Mouse (Mus musculus) embryonic facial prominence, embryonic 11.5 days (tissue): ENCODE measurements around the gene Lrrc25. TPM values are rescaled to one million over a fixed set of nuclear protein-coding genes. Genes with fewer than 3 reads are reported as not detected.

Experiments
- ATAC-seq: fragments of 200-750 bp; cut with Nextera tagmentation; replicated peaks from 2 replicates; pipeline ENCODE4 v1.8.0; 2017; ENCODE audit warnings: low read depth; ENCODE audit not compliant: insufficient number of reproducible peaks, low FRiP score, low TSS enrichment
- DNase-seq: peaks from one replicate; pipeline ENCODE4 v3.0.0-alpha.2; 2015; ENCODE audit warnings: low spot score
- H3K27ac ChIP-seq: fragments of 300-500 bp; sonication (generic); replicated peaks from 2 replicates; pipeline ENCODE4 v1.5.1; 2014; ENCODE audit warnings: mild to moderate bottlenecking, low read depth, low read length, control low read depth
- H3K27me3 ChIP-seq: fragments of 300-500 bp; sonication (generic); 2 replicates; pipeline ENCODE4 v1.6.1; 2014; ENCODE audit warnings: mild to moderate bottlenecking, low read length, moderate library complexity, mixed read lengths; ENCODE audit not compliant: control insufficient read depth, insufficient read depth
- H3K36me3 ChIP-seq: fragments of 300-500 bp; sonication (generic); replicated peaks from 2 replicates; pipeline ENCODE4 v1.6.1; 2014; ENCODE audit warnings: low read depth, mild to moderate bottlenecking, low read length, moderate library complexity, mixed read lengths; ENCODE audit not compliant: control insufficient read depth, insufficient read depth
- H3K4me1 ChIP-seq: fragments of 300-500 bp; sonication (generic); 2 replicates; pipeline ENCODE4 v1.6.1; 2014; ENCODE audit warnings: low read length, mixed read lengths; ENCODE audit not compliant: control insufficient read depth, insufficient read depth
- H3K4me2 ChIP-seq: fragments of 300-500 bp; sonication (generic); 2 replicates; pipeline ENCODE4 v1.6.1; 2014; ENCODE audit warnings: low read depth, mild to moderate bottlenecking, control low read depth, low read length, moderate library complexity
- H3K4me3 ChIP-seq: fragments of 300-500 bp; sonication (generic); 2 replicates; pipeline ENCODE4 v1.5.1; 2014; ENCODE audit warnings: low read depth, low read length, control low read depth
- H3K9ac ChIP-seq: fragments of 300-500 bp; sonication (generic); replicated peaks from 2 replicates; pipeline ENCODE4 v1.6.1; 2014; ENCODE audit warnings: mild to moderate bottlenecking, control low read depth, low read length
- H3K9me3 ChIP-seq: fragments of 300-500 bp; sonication (generic); replicated peaks from 2 replicates; pipeline ENCODE4 v1.6.1; 2016; ENCODE audit warnings: mild to moderate bottlenecking, low read length, inconsistent platforms, mixed read lengths; ENCODE audit not compliant: control insufficient read depth
- WGBS: fragments of 180-500 bp; shearing (Covaris S2); extraction: QIAGEN DNeasy Blood & Tissue Kit; methylation state at CpG from one replicate; pipeline ENCODE4 v1.1.7; 2014; 5-methylcytosine and 5-hydroxymethylcytosine counted together
- polyA plus RNA-seq: library from polyadenylated mRNA; unstranded; fragments of >200 nt; fragmentation: Nextera tagmentation; extraction: Ambion mirVana; gene quantifications from 2 replicates; pipeline ENCODE4 v1.2.1, GENCODE M21; 2014

Lrrc25 gene
- polyA plus RNA-seq, 1 experiment from 2014 or later: 0.98 TPM

DNA sequence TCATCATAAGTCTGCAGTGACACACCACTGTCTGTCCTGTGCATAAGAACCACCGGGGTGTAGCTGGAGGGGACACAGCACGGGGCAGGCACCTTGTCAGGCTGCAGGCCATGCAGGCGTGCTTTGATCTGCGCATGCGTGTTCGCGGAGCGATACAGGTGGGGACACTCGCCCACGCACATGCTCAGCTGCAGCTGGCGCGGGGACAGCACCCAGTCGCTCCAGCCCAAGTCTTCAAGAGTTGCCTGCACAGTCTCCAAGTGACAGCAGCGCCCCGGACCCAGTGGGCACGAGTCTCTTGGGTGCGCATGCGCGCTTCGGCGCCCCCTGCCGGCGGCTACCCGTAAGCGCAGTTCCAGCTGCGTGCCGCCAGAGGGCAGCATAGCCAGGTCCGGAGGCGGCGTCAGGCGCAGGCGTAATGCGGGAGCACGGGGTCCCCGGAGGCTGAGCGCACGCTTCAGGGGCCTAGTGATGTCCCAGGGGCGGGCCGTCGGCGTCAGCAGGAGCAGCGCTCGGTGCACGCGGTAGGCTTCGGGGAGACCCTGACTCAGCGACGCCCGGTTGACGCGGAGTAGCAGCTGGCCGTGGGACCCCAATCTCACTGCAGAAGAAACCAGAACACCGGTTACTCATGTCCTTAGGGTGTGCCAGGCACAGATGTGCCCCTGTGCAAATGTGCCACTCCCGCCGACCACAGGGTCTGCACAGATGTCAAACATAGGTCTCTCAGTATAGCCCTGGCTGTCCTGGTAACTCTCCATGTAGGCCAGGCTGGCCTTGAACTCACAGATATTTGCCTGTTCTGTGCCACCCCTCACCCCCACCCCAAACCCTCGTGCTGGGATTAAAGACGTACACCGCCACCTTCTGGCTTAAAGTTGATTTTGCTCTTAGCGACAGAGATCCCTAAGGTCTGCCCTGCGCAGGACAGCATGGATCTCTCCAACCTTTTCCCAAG is 13.9 kb downstream of the Lrrc25 start:
- Histone ChIP-seq H3K27ac (no peak overlapping the region), H3K4me2 (peak overlapping the region; percentile 68), H3K27me3 (no peaks in the 10 kb centered on the region), H3K4me3 (peak overlapping the region; percentile 34), H3K9me3 (no peaks in the 10 kb centered on the region), H3K4me1 (peaks cover 2% of the 10 kb centered on the region; the same call in 1 of the 2 replicates), H3K36me3 (no peaks in the 10 kb centered on the region), H3K9ac (peak overlapping the region; percentile 50)
- WGBS: under 1% methylated on average over 60 of the region's 60 CpGs
- ATAC-seq: peak; percentile 87
- peak; percentile 85 for DNase-seq

GRCm38 (mm10) chr8:70630532-70631381 is 14.8 kb downstream of the Lrrc25 start:
- no peaks in the 10 kb centered on the region for H3K27me3 ChIP-seq
- H3K4me3 ChIP-seq: no peak overlapping the region; the same call in 1 of the 2 replicates
- H3K27ac ChIP-seq: no peak overlapping the region
- no peaks in the 10 kb centered on the region for H3K9me3 ChIP-seq
- ATAC-seq (peak; percentile 31; the same call in 1 of the 2 replicates), DNase-seq (peak; percentile 47)
- no peak overlapping the region for H3K4me2 ChIP-seq
- WGBS: 13% methylated on average over 22 of the region's 22 CpGs
- H3K9ac ChIP-seq: no peak overlapping the region
- peaks cover 2% of the 10 kb centered on the region; the same call in 1 of the 2 replicates for H3K4me1 ChIP-seq
- no peaks in the 10 kb centered on the region for H3K36me3 ChIP-seq

- DNase-seq: no peak
- Histone ChIP-seq H3K4me1 (peaks cover 2% of the 10 kb centered on the region; the same call in 1 of the 2 replicates), H3K9me3 (no peaks in the 10 kb centered on the region), H3K36me3 (no peaks in the 10 kb centered on the region), H3K4me3 (no peak overlapping the region), H3K27ac (no peak overlapping the region), H3K27me3 (no peaks in the 10 kb centered on the region), H3K4me2 (no peak overlapping the region), H3K9ac (no peak overlapping the region)
- no peak for ATAC-seq
- WGBS: 21% methylated on average over 24 of the region's 24 CpGs
Observed at GRCm38 (mm10) chr8:70631436-70631835, 15.5 kb downstream of the Lrrc25 start.

- ATAC-seq (no peak), DNase-seq (no peak)
- no peak within 1 kb of the TSS for H3K4me3 ChIP-seq
- H3K27me3 ChIP-seq: no peaks in the 10 kb centered on the region
- H3K4me2 ChIP-seq: no peak within 1 kb of the TSS
- WGBS: 76% methylated on average over 6 of the region's 6 CpGs
- H3K4me1 ChIP-seq: peaks cover 2% of the 10 kb centered on the region; the same call in 1 of the 2 replicates
- H3K27ac ChIP-seq: no peak within 1 kb of the TSS
- H3K9me3 ChIP-seq: no peaks in the 10 kb centered on the region
- no peaks in the 10 kb centered on the region for H3K36me3 ChIP-seq
- H3K9ac ChIP-seq: no peak within 1 kb of the TSS
Observed at GRCm38 (mm10) chr8:70632346-70632892, 16.5 kb downstream of the Lrrc25 start, which contains the start of gene Gdf15. Gene Gdf15, minus strand, starts transcription at chr8:70632456.

DNA sequence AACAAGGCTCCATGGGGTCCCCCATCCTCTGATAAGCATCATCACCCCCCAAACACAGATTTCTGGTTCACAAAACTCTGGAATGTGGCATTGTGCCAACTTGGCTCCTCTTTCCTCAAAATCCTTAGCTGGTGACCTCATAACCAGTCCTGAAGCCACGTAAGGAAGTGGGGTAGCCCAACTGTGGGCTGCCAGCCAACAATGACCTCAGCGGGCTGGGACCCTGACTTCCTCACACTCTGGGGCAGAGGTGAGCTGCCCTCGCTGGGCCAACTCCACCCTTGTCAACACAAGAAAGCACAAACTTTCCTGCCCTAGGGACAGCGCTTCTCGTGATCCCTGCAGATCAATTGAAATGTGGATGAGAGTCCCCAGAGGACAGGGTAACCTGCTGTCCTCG is 18.1 kb downstream of the Lrrc25 start:
- WGBS: 62% methylated on average over 6 of the region's 6 CpGs
- Histone ChIP-seq H3K36me3 (no peaks in the 10 kb centered on the region), H3K9me3 (no peaks in the 10 kb centered on the region), H3K4me3 (no peak overlapping the region), H3K4me1 (peaks cover 2% of the 10 kb centered on the region; the same call in 1 of the 2 replicates), H3K9ac (no peak overlapping the region), H3K4me2 (no peak overlapping the region), H3K27ac (no peak overlapping the region), H3K27me3 (no peaks in the 10 kb centered on the region)
- ATAC-seq (no peak), DNase-seq (no peak)

DNA sequence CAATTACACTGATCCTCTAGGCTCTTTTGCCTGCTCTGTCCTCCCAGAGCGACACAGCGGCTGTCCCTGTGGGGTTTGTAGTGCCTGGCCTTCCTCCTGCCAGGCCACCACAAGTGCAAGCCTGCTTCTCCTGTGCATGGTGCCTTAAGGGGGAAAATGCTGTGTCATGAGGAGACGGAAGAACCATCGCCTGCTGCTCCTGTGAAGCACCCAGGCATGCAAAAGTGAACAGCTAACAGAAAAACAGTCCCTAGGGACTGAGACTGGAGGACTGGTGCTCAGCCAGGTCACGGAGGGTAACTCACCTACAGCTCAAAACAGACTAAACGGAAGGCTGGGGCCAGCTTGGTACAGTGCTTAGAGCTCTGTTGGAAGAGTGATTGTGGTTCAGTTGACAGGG is 19.6 kb downstream of the Lrrc25 start:
- Histone ChIP-seq H3K9me3 (no peaks in the 10 kb centered on the region), H3K9ac (no peak overlapping the region), H3K4me2 (no peak overlapping the region), H3K4me3 (no peak overlapping the region), H3K27me3 (no peaks in the 10 kb centered on the region), H3K36me3 (no peaks in the 10 kb centered on the region), H3K27ac (no peak overlapping the region), H3K4me1 (peaks cover 2% of the 10 kb centered on the region; the same call in 1 of the 2 replicates)
- 70% methylated on average over 6 of the region's 6 CpGs for WGBS
- ATAC-seq (no peak), DNase-seq (no peak)

DNA sequence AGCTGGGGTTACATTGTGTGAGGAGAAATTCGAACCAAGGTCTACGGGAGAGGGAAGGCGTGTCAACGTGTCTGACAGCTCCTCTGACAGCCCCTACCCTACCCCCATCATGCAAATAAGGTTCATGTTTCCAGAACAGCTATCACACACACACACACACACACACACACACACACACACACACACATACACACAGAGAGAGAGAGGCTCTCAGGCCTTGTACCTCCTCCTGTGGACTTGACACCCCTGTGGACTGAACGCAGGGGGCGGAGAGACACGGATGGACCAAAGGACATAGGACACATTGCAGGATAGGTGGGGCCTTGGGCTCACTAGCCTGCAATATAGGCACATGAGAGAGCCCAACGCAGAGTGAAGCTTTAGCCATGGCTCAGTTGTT is 20.9 kb downstream of the Lrrc25 start:
- no peak overlapping the region for H3K27ac ChIP-seq
- no peaks in the 10 kb centered on the region for H3K36me3 ChIP-seq
- ATAC-seq (no peak), DNase-seq (no peak)
- no peaks in the 10 kb centered on the region for H3K27me3 ChIP-seq
- H3K4me3 ChIP-seq: no peak overlapping the region
- H3K4me2 ChIP-seq: no peak overlapping the region
- H3K9ac ChIP-seq: no peak overlapping the region
- 58% methylated on average over 8 of the region's 8 CpGs for WGBS
- no peaks in the 10 kb centered on the region for H3K9me3 ChIP-seq
- no peaks in the 10 kb centered on the region for H3K4me1 ChIP-seq
